Mouse (Mus musculus): Measurements from ENCODE around the gene Trim38. TPM values are rescaled to one million over a fixed set of nuclear protein-coding genes. Genes with fewer than 3 reads are reported as not detected.

Gene Trim38
- total and polyA plus RNA-seq, 2 experiments from 2014 or later: not detected

DNA sequence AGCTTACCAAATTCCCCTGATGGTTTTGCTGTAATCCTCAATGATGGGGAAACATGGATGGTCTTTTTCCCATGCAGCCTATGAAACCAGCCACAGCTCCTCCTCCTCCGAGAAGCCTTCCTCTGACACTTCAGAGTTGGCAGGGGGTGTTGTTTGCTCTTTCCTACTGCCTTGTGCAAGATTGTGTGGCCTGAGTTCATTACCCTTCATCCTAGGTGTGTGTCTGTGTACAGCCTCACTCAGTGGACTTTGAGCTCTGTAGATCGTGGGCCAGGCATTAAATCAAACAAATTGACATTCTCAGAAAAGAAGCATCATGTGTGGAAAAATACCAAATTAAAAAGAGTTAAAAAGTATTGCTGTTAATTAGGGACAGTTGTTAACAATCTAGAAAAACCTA, 34.8 kb downstream of the Trim38 start:
- Histone ChIP-seq H3K27ac (ENCODE audit: low read depth, low read length) (no peak overlapping the region), H3K9me3 (ENCODE audit: low read length) (no peaks in the 10 kb centered on the region), H3K36me3 (ENCODE audit: insufficient read depth) (no peaks in the 10 kb centered on the region), H3K9ac (no peak overlapping the region), H3K4me1 (ENCODE audit: insufficient read depth) (no peaks in the 10 kb centered on the region), H3K27me3 (ENCODE audit: insufficient read depth, low read length) (no peaks in the 10 kb centered on the region), H3K4me3 (ENCODE audit: low read depth, low read length) (no peak overlapping the region), H3K4me2 (ENCODE audit: low read depth) (no peak overlapping the region)
- TF ChIP-seq CTCF (IDR thresholded peaks at IDR 0.05; ENCODE audit: low read depth): no peak
- DNase-seq: no peak
- 77% methylated on average over 2 of the region's 2 CpGs for whole genome bisulfite sequencing
- ATAC-seq: no peak

GRCm38 (mm10) chr13:23806422-23807052, 36.8 kb downstream of the Trim38 start, which contains the start of gene Slc17a2:
Slc17a2 (plus strand) TSS chr13:23806993.
- Histone ChIP-seq H3K4me2 (ENCODE audit: low read depth) (no peak within 1 kb of the TSS), H3K27ac (ENCODE audit: low read depth, low read length) (no peak within 1 kb of the TSS), H3K9ac (no peak within 1 kb of the TSS), H3K27me3 (ENCODE audit: insufficient read depth, low read length) (no peaks in the 10 kb centered on the region), H3K36me3 (ENCODE audit: insufficient read depth) (no peaks in the 10 kb centered on the region), H3K4me1 (ENCODE audit: insufficient read depth) (no peaks in the 10 kb centered on the region), H3K9me3 (ENCODE audit: low read length) (no peaks in the 10 kb centered on the region), H3K4me3 (ENCODE audit: low read depth, low read length) (no peak within 1 kb of the TSS)
- no peak for ATAC-seq
- WGBS: 90% methylated on average over 15 of the region's 15 CpGs
- TF ChIP-seq CTCF (IDR thresholded peaks at IDR 0.05; ENCODE audit: low read depth): no peak
- DNase-seq: no peak

GRCm38 (mm10) chr13:23816148-23816547, 46.4 kb downstream of the Trim38 start:
- Histone ChIP-seq H3K4me1 (ENCODE audit: insufficient read depth) (no peaks in the 10 kb centered on the region), H3K9me3 (ENCODE audit: low read length) (no peaks in the 10 kb centered on the region), H3K9ac (no peak overlapping the region), H3K36me3 (ENCODE audit: insufficient read depth) (no peaks in the 10 kb centered on the region), H3K4me3 (ENCODE audit: low read depth, low read length) (no peak overlapping the region), H3K27ac (ENCODE audit: low read depth, low read length) (no peak overlapping the region), H3K27me3 (ENCODE audit: insufficient read depth, low read length) (no peaks in the 10 kb centered on the region), H3K4me2 (ENCODE audit: low read depth) (no peak overlapping the region)
- TF ChIP-seq CTCF (IDR thresholded peaks at IDR 0.05; ENCODE audit: low read depth): no peak
- 80% methylated on average over 2 of the region's 2 CpGs for WGBS
- DNase-seq (no peak), ATAC-seq (no peak)

GRCm38 (mm10) chr13:23820179-23820940, 50.6 kb downstream of the Trim38 start:
- no peak for ATAC-seq
- TF ChIP-seq CTCF (IDR thresholded peaks at IDR 0.05; ENCODE audit: low read depth): no peak
- Histone ChIP-seq H3K27me3 (ENCODE audit: insufficient read depth, low read length) (no peaks in the 10 kb centered on the region), H3K36me3 (ENCODE audit: insufficient read depth) (no peaks in the 10 kb centered on the region), H3K4me1 (ENCODE audit: insufficient read depth) (no peaks in the 10 kb centered on the region), H3K4me3 (ENCODE audit: low read depth, low read length) (no peak overlapping the region), H3K9me3 (ENCODE audit: low read length) (no peaks in the 10 kb centered on the region), H3K27ac (ENCODE audit: low read depth, low read length) (no peak overlapping the region), H3K4me2 (ENCODE audit: low read depth) (no peak overlapping the region), H3K9ac (no peak overlapping the region)
- 70% methylated on average over 4 of the region's 4 CpGs for WGBS
- no peak for DNase-seq

- no peak for DNase-seq
- 87% methylated on average over 3 of the region's 3 CpGs for WGBS
- Histone ChIP-seq H3K27me3 (ENCODE audit: insufficient read depth, low read length) (no peaks in the 10 kb centered on the region), H3K9me3 (ENCODE audit: low read length) (no peaks in the 10 kb centered on the region), H3K4me2 (ENCODE audit: low read depth) (no peak overlapping the region), H3K9ac (no peak overlapping the region), H3K36me3 (ENCODE audit: insufficient read depth) (no peaks in the 10 kb centered on the region), H3K27ac (ENCODE audit: low read depth, low read length) (no peak overlapping the region), H3K4me1 (ENCODE audit: insufficient read depth) (no peaks in the 10 kb centered on the region), H3K4me3 (ENCODE audit: low read depth, low read length) (no peak overlapping the region)
- TF ChIP-seq CTCF (IDR thresholded peaks at IDR 0.05; ENCODE audit: low read depth): no peak
- no peak for ATAC-seq
These were observed 52.5 kb downstream of the Trim38 start for GRCm38 (mm10) chr13:23822213-23822612.

- ATAC-seq: no peak
- no peak for DNase-seq
- no peaks in the 10 kb centered on the region for H3K9me3 ChIP-seq (ENCODE audit: low read length)
- no peak overlapping the region for H3K4me2 ChIP-seq (ENCODE audit: low read depth)
- H3K27me3 ChIP-seq (ENCODE audit: insufficient read depth, low read length): no peaks in the 10 kb centered on the region
- H3K4me1 ChIP-seq (ENCODE audit: insufficient read depth): no peaks in the 10 kb centered on the region
- 72% methylated on average over 3 of the region's 3 CpGs for WGBS
- no peak overlapping the region for H3K4me3 ChIP-seq (ENCODE audit: low read depth, low read length)
- no peak overlapping the region for H3K9ac ChIP-seq
- TF ChIP-seq CTCF (IDR thresholded peaks at IDR 0.05; ENCODE audit: low read depth): no peak
- H3K36me3 ChIP-seq (ENCODE audit: insufficient read depth): no peaks in the 10 kb centered on the region
- H3K27ac ChIP-seq (ENCODE audit: low read depth, low read length): no peak overlapping the region
These were observed 56.9 kb downstream of the Trim38 start for GRCm38 (mm10) chr13:23826606-23827005.

- no peak overlapping the region for H3K4me3 ChIP-seq (ENCODE audit: low read depth, low read length)
- no peaks in the 10 kb centered on the region; the same call in 1 of the 2 replicates for H3K9me3 ChIP-seq (ENCODE audit: low read length)
- ATAC-seq (peak; percentile 56; the same call in 1 of the 2 replicates), DNase-seq (peak; percentile 67)
- no peak overlapping the region for H3K9ac ChIP-seq
- WGBS: 11% methylated on average over 6 of the region's 6 CpGs
- no peaks in the 10 kb centered on the region for H3K36me3 ChIP-seq (ENCODE audit: insufficient read depth)
- no peak overlapping the region for H3K4me2 ChIP-seq (ENCODE audit: low read depth)
- H3K4me1 ChIP-seq (ENCODE audit: insufficient read depth): no peaks in the 10 kb centered on the region
- TF ChIP-seq CTCF (IDR thresholded peaks at IDR 0.05; ENCODE audit: low read depth): peak; percentile 75
- H3K27ac ChIP-seq (ENCODE audit: low read depth, low read length): no peak overlapping the region
- H3K27me3 ChIP-seq (ENCODE audit: insufficient read depth, low read length): no peaks in the 10 kb centered on the region
These were observed 63.3 kb downstream of the Trim38 start for GRCm38 (mm10) chr13:23833053-23833452.

Data from forebrain, postnatal 0 days (tissue).